Mouse (Mus musculus) embryonic facial prominence, embryonic 12.5 days (tissue): Measurements from ENCODE around the gene Ptprf. TPM values are rescaled to one million over a fixed set of nuclear protein-coding genes. Genes with fewer than 3 reads are reported as not detected.

ENCODE experiments used
- ATAC-seq: fragments of 200-750 bp; cut with Nextera tagmentation; 2 replicates; pipeline ENCODE4 v1.8.0; 2017; ENCODE audit not compliant: insufficient number of reproducible peaks, insufficient read depth, low FRiP score, low TSS enrichment
- H3K27ac ChIP-seq: fragments of 300-500 bp; sonication (generic); 2 replicates; pipeline ENCODE4 v1.5.1; 2016; ENCODE audit warnings: mild to moderate bottlenecking
- H3K27me3 ChIP-seq: fragments of 300-500 bp; sonication (generic); 2 replicates; pipeline ENCODE4 v1.6.1; 2016; ENCODE audit warnings: mild to moderate bottlenecking, moderate library complexity
- H3K36me3 ChIP-seq: fragments of 300-500 bp; sonication (generic); 2 replicates; pipeline ENCODE4 v1.6.1; 2016; ENCODE audit warnings: mild to moderate bottlenecking
- H3K4me1 ChIP-seq: fragments of 300-500 bp; sonication (generic); 2 replicates; pipeline ENCODE4 v1.6.1; 2016
- H3K4me2 ChIP-seq: fragments of 300-500 bp; sonication (generic); replicated peaks from 2 replicates; pipeline ENCODE4 v1.6.1; 2016; ENCODE audit warnings: mild to moderate bottlenecking, moderate library complexity
- H3K4me3 ChIP-seq: fragments of 300-500 bp; sonication (generic); 2 replicates; pipeline ENCODE4 v1.5.1; 2016; ENCODE audit warnings: mild to moderate bottlenecking
- H3K9ac ChIP-seq: fragments of 300-500 bp; sonication (generic); 2 replicates; pipeline ENCODE4 v1.6.1; 2016; ENCODE audit warnings: mild to moderate bottlenecking, moderate library complexity
- H3K9me3 ChIP-seq: fragments of 300-500 bp; sonication (generic); 2 replicates; pipeline ENCODE4 v1.6.1; 2016; ENCODE audit warnings: mild to moderate bottlenecking, moderate library complexity
- WGBS: fragments of 180-500 bp; shearing (Covaris S2); methylation state at CpG from one replicate; pipeline ENCODE4 v1.1.7; 2016; 5-methylcytosine and 5-hydroxymethylcytosine counted together
- polyA plus RNA-seq: library from polyadenylated mRNA; unstranded; fragments of >200 nt; fragmentation: Nextera tagmentation; extraction: Ambion mirVana; gene quantifications from 2 replicates; pipeline ENCODE4 v1.2.1, GENCODE M21; 2016

The Ptprf gene
- polyA plus RNA-seq, 1 experiment from 2014 or later = 90.7 TPM

DNA sequence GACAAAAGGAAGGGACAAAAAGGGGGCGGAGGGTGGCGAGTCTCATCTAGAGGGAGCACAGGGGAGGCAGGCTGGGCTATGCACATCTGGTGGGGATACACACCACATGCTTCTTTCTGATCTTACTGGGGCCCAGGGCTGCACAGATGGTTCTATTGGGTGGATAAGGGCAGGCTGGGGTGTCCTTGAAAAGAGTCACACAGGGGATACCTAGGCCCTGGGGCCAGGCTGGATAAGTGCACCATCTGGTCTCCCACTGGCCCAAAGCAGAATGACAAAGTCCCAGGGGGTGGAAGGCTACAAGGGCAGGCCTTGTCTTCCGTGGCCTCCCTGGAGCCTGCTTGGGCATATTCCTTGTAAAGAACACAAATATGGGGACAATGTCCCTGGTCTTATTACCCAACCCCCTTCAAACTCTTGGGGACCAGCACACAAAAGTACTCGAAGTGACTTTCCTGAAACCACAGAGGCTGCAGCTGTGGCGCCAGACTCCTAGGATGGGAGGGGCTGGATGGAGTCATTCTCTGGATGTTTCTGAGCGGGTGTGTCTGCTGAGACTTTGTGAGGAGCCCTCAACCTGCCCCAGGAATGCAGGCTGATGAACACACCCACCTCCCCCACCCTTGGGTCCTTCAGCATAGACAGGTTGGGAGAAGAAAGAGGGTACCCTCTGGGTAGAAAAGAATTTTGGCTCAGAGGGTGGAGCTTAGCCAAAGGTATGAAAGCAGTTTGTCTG lies 62.0 kb downstream of the Ptprf start:
- H3K27ac ChIP-seq = peak overlapping the region; percentile 18; the same call in 1 of the 2 replicates
- no peaks in the 10 kb centered on the region for H3K4me1 ChIP-seq
- no peak for ATAC-seq
- no peak overlapping the region for H3K9ac ChIP-seq
- no peak overlapping the region for H3K4me2 ChIP-seq
- H3K4me3 ChIP-seq = no peak overlapping the region
- H3K36me3 ChIP-seq = peaks cover 93% of the 10 kb centered on the region
- 71% methylated on average over 6 of the region's 6 CpGs for WGBS
- H3K9me3 ChIP-seq = no peaks in the 10 kb centered on the region
- no peaks in the 10 kb centered on the region for H3K27me3 ChIP-seq

DNA sequence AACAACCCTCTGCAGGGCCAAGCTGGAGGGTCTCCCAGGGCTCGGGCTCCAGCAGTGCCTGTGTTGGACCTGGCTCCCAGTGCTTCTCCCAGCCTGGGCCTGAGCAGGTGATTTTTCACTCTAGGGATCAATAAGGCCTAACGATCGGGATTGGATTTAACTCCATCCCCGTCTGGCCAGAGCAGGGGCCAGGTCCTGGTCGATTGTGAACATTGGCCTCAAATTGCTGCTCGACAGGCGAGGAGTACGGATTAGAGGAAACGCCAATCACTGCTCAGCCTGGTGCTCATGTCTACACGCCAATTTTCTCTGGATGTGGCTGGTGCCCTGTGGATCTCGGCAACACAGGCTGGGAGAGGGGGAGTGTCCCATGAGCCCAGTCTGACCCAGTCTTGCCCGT lies 63.8 kb downstream of the Ptprf start:
- Histone ChIP-seq H3K4me2 (no peak overlapping the region), H3K4me3 (no peak overlapping the region), H3K27ac (no peak overlapping the region), H3K4me1 (no peaks in the 10 kb centered on the region), H3K9me3 (no peaks in the 10 kb centered on the region), H3K27me3 (no peaks in the 10 kb centered on the region), H3K36me3 (peaks cover 98% of the 10 kb centered on the region), H3K9ac (no peak overlapping the region)
- ATAC-seq = no peak
- WGBS = 81% methylated on average over 12 of the region's 12 CpGs

DNA sequence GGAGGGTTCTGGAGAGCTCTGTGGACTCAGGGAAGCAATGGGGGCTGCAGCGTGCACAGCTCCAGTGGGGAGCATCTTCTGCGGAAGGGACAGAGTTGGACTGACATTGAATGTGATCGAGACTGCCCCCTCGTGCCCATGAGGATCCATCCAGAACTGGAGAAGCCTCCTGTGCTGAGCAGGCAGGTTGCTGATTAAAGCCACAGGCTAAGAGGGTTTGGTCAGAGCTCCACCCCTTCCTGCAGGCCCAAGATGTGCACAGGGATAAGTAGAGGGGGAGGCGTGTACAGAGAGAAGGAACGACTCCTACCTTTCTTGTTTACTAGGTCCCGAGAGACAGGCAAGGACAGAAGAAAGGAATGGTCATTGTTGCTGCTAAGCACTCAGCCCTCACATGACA lies 69.9 kb downstream of the Ptprf start:
- H3K4me1 ChIP-seq = no peaks in the 10 kb centered on the region
- no peak overlapping the region for H3K27ac ChIP-seq
- H3K27me3 ChIP-seq = no peaks in the 10 kb centered on the region
- no peak overlapping the region for H3K9ac ChIP-seq
- H3K9me3 ChIP-seq = no peaks in the 10 kb centered on the region
- H3K36me3 ChIP-seq = peaks cover 98% of the 10 kb centered on the region
- H3K4me2 ChIP-seq = no peak overlapping the region
- no peak for ATAC-seq
- WGBS = 77% methylated on average over 7 of the region's 7 CpGs
- H3K4me3 ChIP-seq = no peak overlapping the region

DNA sequence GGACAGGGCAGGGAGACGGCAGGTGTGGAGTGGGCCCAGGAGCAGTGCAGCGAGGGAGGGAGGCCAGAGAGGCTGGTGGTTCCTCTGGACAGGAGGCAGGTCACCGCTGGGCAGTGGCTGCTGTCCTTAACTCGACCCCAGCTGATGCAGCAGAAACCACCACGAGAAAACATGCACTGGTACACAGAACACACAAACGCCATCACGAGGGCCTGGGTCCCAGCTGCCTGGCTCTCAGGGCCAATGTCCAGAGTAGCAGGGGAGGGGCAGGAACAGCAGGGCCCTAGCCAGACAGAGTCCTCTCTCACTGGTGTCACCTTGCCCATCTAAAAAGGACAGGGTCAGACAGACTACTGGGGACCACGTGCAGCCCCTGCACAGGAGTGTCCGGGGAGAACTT lies 70.4 kb downstream of the Ptprf start:
- no peak overlapping the region for H3K4me3 ChIP-seq
- H3K27ac ChIP-seq = no peak overlapping the region
- H3K9me3 ChIP-seq = no peaks in the 10 kb centered on the region
- WGBS = 83% methylated on average over 9 of the region's 9 CpGs
- H3K27me3 ChIP-seq = no peaks in the 10 kb centered on the region
- H3K9ac ChIP-seq = no peak overlapping the region
- H3K4me1 ChIP-seq = no peaks in the 10 kb centered on the region
- H3K36me3 ChIP-seq = peaks cover 98% of the 10 kb centered on the region
- H3K4me2 ChIP-seq = no peak overlapping the region
- no peak for ATAC-seq

DNA sequence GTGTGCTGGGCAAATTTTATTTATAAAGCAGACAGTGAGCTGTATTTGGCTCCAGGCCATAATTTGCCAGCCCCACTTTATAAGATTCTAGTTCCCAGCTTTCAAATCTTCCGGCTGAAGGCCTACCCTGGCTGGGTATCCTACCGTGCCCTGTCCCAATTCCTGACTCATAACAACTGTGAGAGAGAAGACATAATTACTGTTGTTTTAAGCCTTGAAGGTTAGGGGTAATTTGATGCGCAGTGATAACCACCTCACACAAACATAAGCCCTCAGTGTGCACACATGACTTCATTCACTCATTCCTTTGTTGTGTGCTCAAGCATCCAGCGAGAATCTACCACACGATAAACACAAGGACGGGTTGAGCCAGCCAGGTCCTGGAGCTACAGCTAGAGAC lies 71.7 kb downstream of the Ptprf start:
- ATAC-seq = no peak
- peaks cover 98% of the 10 kb centered on the region for H3K36me3 ChIP-seq
- no peak overlapping the region for H3K9ac ChIP-seq
- H3K27ac ChIP-seq = no peak overlapping the region
- H3K9me3 ChIP-seq = no peaks in the 10 kb centered on the region
- no peak overlapping the region for H3K4me3 ChIP-seq
- H3K4me1 ChIP-seq = no peaks in the 10 kb centered on the region
- 83% methylated on average over 6 of the region's 6 CpGs for WGBS
- no peaks in the 10 kb centered on the region for H3K27me3 ChIP-seq
- H3K4me2 ChIP-seq = no peak overlapping the region

DNA sequence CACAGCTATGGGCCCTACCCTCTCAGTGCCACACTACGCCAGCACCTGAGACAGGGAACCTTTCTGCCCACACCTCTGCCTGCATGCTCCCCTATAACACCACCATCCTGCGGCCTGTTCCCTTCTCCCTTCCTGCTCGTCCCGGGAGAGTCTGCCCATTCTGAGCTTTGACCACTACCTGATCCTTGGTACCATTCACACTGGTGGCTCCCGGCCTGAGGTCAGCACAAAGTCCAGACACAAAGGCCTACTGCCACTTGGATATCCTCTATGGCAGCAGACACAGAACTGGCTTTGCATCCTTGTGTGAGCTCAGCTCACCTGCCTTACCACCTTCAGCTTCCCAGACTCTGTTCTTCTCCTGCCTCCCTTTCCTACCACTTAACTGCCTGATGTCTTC lies 72.7 kb downstream of the Ptprf start:
- Histone ChIP-seq H3K27me3 (no peaks in the 10 kb centered on the region), H3K9me3 (no peaks in the 10 kb centered on the region), H3K27ac (no peak overlapping the region), H3K4me1 (no peaks in the 10 kb centered on the region), H3K9ac (no peak overlapping the region), H3K4me2 (no peak overlapping the region), H3K36me3 (peaks cover 98% of the 10 kb centered on the region), H3K4me3 (no peak overlapping the region)
- 90% methylated on average over 5 of the region's 5 CpGs for WGBS
- no peak for ATAC-seq

DNA sequence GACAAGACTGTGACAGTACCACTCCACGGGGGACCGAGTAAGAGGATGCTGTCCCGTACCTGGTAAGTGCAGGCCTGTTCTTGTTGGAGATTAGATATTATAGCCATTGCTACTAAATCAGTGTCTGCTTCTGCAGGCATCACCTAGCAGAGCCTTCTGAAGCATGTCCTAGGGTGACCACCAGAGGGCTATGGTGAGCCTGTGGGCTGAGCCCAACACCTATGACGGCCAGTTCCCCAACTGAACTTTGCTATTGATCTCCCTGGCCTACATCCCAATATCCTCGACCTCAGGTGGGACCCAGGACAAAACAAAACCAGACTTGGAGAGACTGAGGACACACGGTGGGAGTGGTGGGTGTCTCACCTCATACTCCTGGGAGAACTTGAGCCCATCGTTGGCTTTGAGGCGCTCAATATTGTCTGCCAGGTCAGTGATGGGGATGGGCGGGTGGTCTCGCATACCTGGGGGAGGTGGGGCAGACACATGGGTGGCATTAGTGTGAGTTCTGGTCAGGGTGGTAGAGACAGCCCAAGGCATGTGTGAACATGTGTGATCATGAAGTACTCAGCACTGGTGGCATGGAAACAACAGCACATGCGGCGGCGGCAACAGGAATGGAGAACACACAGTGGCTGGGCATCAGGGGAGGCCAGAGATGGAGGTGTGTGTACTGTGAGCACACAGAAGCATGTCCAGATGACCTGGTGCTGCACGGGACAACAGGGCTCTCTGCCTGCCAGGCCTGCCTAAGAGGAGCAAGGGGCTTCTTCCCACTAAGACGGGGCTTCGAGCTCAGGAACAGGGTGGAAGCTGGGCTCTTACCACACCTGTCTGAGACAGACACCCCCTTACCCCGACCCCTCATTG lies 74.2 kb downstream of the Ptprf start:
- Histone ChIP-seq H3K27me3 (no peaks in the 10 kb centered on the region), H3K27ac (no peak overlapping the region), H3K4me2 (no peak overlapping the region), H3K9ac (no peak overlapping the region), H3K9me3 (no peaks in the 10 kb centered on the region), H3K4me3 (no peak overlapping the region), H3K4me1 (no peaks in the 10 kb centered on the region), H3K36me3 (peaks cover 99% of the 10 kb centered on the region)
- no peak for ATAC-seq
- 82% methylated on average over 17 of the region's 17 CpGs for WGBS

DNA sequence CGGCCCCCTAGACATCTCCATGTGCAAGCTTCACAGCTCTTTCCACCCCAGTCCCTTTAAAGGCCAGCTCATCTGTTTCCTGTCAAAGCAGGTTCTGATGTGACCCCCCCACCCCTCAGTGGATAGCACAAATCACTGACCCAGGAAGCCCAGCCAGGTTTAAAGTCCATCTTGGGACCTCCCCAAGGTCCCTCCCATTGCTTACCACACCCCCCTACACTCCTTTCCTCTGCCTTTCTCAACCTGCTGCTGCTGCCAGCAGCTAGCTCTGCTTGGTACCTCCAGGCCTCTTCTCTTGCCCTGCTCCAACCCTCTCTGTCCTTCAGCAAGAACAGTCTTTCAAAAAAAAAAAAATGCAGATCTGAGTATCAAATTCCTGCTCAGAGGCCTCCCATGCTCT lies 76.3 kb downstream of the Ptprf start:
- H3K4me3 ChIP-seq = no peak overlapping the region
- H3K4me2 ChIP-seq = no peak overlapping the region
- WGBS = 90% methylated on average over 1 of the region's 1 CpGs
- peaks cover 99% of the 10 kb centered on the region for H3K36me3 ChIP-seq
- ATAC-seq = no peak
- H3K4me1 ChIP-seq = no peaks in the 10 kb centered on the region
- no peaks in the 10 kb centered on the region for H3K9me3 ChIP-seq
- H3K27ac ChIP-seq = no peak overlapping the region
- no peak overlapping the region for H3K9ac ChIP-seq
- H3K27me3 ChIP-seq = no peaks in the 10 kb centered on the region

DNA sequence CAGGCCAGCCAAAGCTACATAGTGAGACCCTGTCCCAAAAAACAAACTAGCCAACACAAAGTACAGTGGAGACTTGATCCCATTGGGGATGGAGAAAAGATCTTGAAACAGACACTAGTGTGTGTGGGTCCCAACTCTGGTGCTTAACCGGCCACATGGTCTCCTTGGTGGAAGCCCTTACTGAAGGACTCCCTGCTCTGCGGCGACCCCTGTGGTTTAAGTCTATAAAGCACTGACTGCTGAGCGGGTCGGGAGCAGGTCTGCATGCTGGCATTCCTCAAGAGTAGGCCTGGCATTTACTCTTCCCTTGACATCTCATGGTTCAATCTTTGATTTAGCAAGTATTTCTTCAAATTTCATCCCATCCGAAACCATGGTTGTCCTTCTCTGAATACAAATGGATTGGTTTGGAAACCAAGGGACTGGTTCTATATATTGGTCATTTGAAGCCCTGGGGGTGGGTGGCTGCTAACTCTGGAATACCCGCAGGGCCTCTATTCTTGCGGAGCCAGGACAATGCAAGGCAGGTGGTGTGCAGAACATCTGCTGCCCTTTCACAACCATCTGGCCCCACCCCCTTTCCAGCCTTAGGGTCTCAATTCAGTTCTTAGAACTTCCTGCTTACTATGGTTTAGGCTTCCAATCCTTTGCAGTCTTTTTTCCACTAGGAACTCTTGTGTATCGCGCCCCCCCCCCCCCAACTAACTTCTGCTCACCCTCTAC lies 84.1 kb downstream of the Ptprf start:
- Histone ChIP-seq H3K4me1 (0 out of 2 replicates have a peak, but pooled peaks cover 6% of the 10 kb centered on the region), H3K27me3 (no peaks in the 10 kb centered on the region), H3K4me3 (no peak overlapping the region), H3K9ac (no peak overlapping the region), H3K27ac (no peak overlapping the region), H3K36me3 (peaks cover 45% of the 10 kb centered on the region), H3K4me2 (no peak overlapping the region), H3K9me3 (no peaks in the 10 kb centered on the region)
- no peak for ATAC-seq
- 64% methylated on average over 9 of the region's 10 CpGs for WGBS

DNA sequence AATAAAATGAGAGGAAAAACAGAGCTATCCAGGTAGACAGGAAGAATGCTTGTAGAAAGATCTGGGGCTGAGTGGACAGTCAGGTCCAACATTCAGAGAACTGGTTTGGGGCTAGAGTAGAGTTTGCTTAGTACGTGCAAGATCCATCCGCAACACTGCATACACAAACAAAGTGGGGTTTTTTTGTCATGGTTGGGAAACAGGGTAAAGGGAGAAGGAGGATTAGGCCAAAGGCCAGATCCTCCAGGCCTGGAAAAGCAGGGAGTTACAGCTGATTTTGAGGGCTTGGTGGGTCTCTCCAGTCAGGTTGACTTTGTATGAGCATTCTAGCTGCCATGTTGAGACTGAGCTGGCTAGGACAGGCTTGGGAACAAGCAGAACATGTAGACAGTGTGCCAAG lies 85.3 kb downstream of the Ptprf start:
- Histone ChIP-seq H3K4me1 (0 out of 2 replicates have a peak, but pooled peaks cover 6% of the 10 kb centered on the region), H3K27me3 (no peaks in the 10 kb centered on the region), H3K9ac (no peak overlapping the region), H3K27ac (no peak overlapping the region), H3K4me3 (no peak overlapping the region), H3K9me3 (no peaks in the 10 kb centered on the region), H3K4me2 (no peak overlapping the region), H3K36me3 (peaks cover 33% of the 10 kb centered on the region)
- ATAC-seq = no peak
- WGBS = 86% methylated on average over 2 of the region's 2 CpGs

DNA sequence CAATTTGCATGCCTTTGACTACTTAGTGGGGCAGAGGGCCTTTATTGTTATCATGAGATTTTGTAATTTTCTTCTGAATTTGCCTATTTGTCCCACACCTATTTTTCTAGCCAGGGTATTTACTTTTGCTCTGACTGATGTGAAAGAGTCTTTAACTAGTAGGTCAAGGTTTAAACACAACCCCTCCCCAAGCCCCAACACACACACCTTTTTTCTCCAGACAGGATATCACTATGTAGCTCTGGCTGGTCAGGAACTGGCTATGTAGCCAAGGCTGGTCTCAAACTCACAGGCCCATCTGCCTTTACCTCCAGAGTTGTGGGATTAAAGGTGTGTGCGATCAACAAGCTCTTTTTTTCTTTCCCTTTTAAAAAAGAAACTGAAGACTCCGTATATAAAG lies 92.1 kb downstream of the Ptprf start:
- Histone ChIP-seq H3K9ac (no peak overlapping the region), H3K27me3 (no peaks in the 10 kb centered on the region), H3K36me3 (no peaks in the 10 kb centered on the region), H3K4me2 (no peak overlapping the region), H3K9me3 (0 out of 2 replicates have a peak, but pooled peaks cover 3% of the 10 kb centered on the region), H3K4me3 (no peak overlapping the region), H3K4me1 (no peaks in the 10 kb centered on the region), H3K27ac (no peak overlapping the region)
- ATAC-seq = no peak
- WGBS = 87% methylated on average over 2 of the region's 2 CpGs
